Mouse (Mus musculus) embryonic fibroblast, embryonic 13.5 days (primary cell): ENCODE measurements at regions not wholly inside any gene's neighbourhood (a gene's known extent, or its start where the extent isn't known, plus 50 kb on each side); places are given as distances from the start of the nearest gene placed in this dataset.

Experiments
- H3K27ac ChIP-seq: 2 replicates; pipeline ENCODE4 v1.5.1; 2012; ENCODE audit warnings: low read length, control low read depth, inconsistent platforms; ENCODE audit not compliant: insufficient read depth
- H3K4me1 ChIP-seq: 2 replicates; pipeline ENCODE4 v1.6.1; 2011; ENCODE audit warnings: low read length; ENCODE audit not compliant: control insufficient read depth, insufficient read depth
- H3K4me3 ChIP-seq: 2 replicates; pipeline ENCODE4 v1.5.1; 2011; ENCODE audit warnings: mild to moderate bottlenecking, control low read depth, low read length; ENCODE audit not compliant: insufficient read depth
- CTCF ChIP-seq: IDR thresholded peaks from 2 replicates; pipeline ENCODE4 v1.5.1; 2011; ENCODE audit warnings: mild to moderate bottlenecking, control low read depth, low read length, moderate library complexity, borderline replicate concordance; ENCODE audit not compliant: insufficient read depth
- POLR2A ChIP-seq: IDR thresholded peaks from 2 replicates; pipeline ENCODE4 v1.6.1; 2011; ENCODE audit warnings: low read depth, mild to moderate bottlenecking, control low read depth, low read length, moderate library complexity

GRCm38 (mm10) chr4:33581766-33582525 is 271.8 kb downstream of the Rngtt start:
- no peak for TF ChIP-seq POLR2A
- TF ChIP-seq CTCF, result no peak
- no peak overlapping the region for H3K4me3 ChIP-seq
- no peak overlapping the region for H3K27ac ChIP-seq
- H3K4me1 ChIP-seq, result no peaks in the 10 kb centered on the region

GRCm38 (mm10) chr4:33582986-33583720 is 273.0 kb downstream of the Rngtt start:
- H3K27ac ChIP-seq, result no peak overlapping the region
- TF ChIP-seq POLR2A, result no peak
- TF ChIP-seq CTCF, result no peak
- H3K4me3 ChIP-seq, result no peak overlapping the region

GRCm38 (mm10) chr4:33583979-33584907 is 274.1 kb downstream of the Rngtt start:
- TF ChIP-seq CTCF (no peak), POLR2A (no peak)
- Histone ChIP-seq H3K4me3 (no peak overlapping the region), H3K27ac (no peak overlapping the region), H3K4me1 (no peaks in the 10 kb centered on the region)

More at GRCm38 (mm10) chr4:33582986-33583720, 273.0 kb downstream of the Rngtt start:
- H3K4me1 ChIP-seq, result no peaks in the 10 kb centered on the region

- no peak for TF ChIP-seq CTCF
- TF ChIP-seq POLR2A, result no peak
- Histone ChIP-seq H3K27ac (no peak overlapping the region), H3K4me1 (no peaks in the 10 kb centered on the region), H3K4me3 (no peak overlapping the region)
Measured at GRCm38 (mm10) chr4:33585821-33586220, 275.7 kb downstream of the Rngtt start.

- no peak for TF ChIP-seq POLR2A
- TF ChIP-seq CTCF, result no peak
- no peak overlapping the region for H3K4me3 ChIP-seq
- H3K4me1 ChIP-seq, result no peaks in the 10 kb centered on the region
- no peak overlapping the region for H3K27ac ChIP-seq
Measured at GRCm38 (mm10) chr4:33586290-33586614, 276.1 kb downstream of the Rngtt start.

GRCm38 (mm10) chr4:33586615-33587451 is 276.7 kb downstream of the Rngtt start:
- Histone ChIP-seq H3K4me3 (no peak overlapping the region), H3K4me1 (no peaks in the 10 kb centered on the region), H3K27ac (no peak overlapping the region; the same call in 1 of the 2 replicates)
- TF ChIP-seq POLR2A, result no peak
- TF ChIP-seq CTCF, result no peak

- Histone ChIP-seq H3K4me3 (no peak overlapping the region), H3K27ac (no peak overlapping the region), H3K4me1 (no peaks in the 10 kb centered on the region)
- TF ChIP-seq POLR2A, result no peak
- TF ChIP-seq CTCF, result no peak
Measured at GRCm38 (mm10) chr4:33587666-33588065, 277.6 kb downstream of the Rngtt start.

GRCm38 (mm10) chr4:33588127-33588526 is 278.0 kb downstream of the Rngtt start:
- Histone ChIP-seq H3K4me1 (no peaks in the 10 kb centered on the region), H3K4me3 (no peak overlapping the region), H3K27ac (no peak overlapping the region)
- no peak for TF ChIP-seq CTCF
- no peak for TF ChIP-seq POLR2A

- no peak for TF ChIP-seq POLR2A
- no peak for TF ChIP-seq CTCF
- H3K27ac ChIP-seq, result no peak overlapping the region
- H3K4me3 ChIP-seq, result no peak overlapping the region
- no peaks in the 10 kb centered on the region for H3K4me1 ChIP-seq
Measured at GRCm38 (mm10) chr4:33589207-33589606, 279.1 kb downstream of the Rngtt start.
